Comparison of ENCODE assay signal across 9 mouse cellular contexts in the genomic region with DNA sequence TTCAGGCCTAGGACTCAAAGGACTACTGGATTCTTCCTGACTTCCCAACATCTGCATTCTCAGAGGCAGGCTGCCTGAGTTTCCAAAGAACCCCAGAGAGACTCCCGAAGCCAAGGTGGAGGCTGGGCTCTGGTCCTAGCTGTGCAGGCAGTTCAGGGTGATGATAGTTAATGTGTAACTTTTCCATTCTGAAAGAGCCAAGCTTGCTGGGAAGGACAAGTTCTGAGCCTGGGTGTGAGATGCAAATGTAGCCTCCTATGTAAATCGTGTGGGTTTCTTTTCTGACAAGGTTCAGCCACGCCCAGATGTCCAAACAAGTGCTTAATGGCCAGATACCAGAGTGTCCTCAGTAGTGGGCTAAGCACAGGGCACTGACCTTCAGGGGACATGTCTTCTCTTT. TPM values are rescaled to one million over a fixed set of nuclear protein-coding genes. Genes with fewer than 3 reads are reported as not detected.
A peak's percentile ranks its signal among the peaks of the same experiment; 100 is the strongest.
DNase-seq lines count a peak whose midpoint lies in the region; ATAC-seq and TF ChIP-seq lines count a peak whose summit lies in the region.
"Had no signal": no experiment of that assay in that cellular context is flagged by ENCODE, and none has a peak within 500 bp of the region (broad histone marks: within the 10 kb centered on the region; RNA-seq: fewer than 3 reads in every experiment).

No protein-coding gene starts in this region.

- H3K27ac ChIP-seq in liver, adult 2 months (replicated peaks; ENCODE audit: insufficient read depth, low read depth, low read length): peak overlapping the region; percentile 95
- peak overlapping the region; percentile 79 for H3K27ac ChIP-seq in kidney, embryonic 14.5 days (ENCODE audit: low read depth, low read length)
- H3K27ac ChIP-seq in small intestine, adult 2 months (ENCODE audit: insufficient read depth, low read depth, low read length): peak overlapping the region; percentile 69

- ATAC-seq in kidney, embryonic 14.5 days (ENCODE audit: low FRiP score, low TSS enrichment): no peak
- ATAC-seq in CD4-positive, CD25-positive, alpha-beta regulatory T cell, adult 4 months: no peak

- H3K36me3 ChIP-seq in liver, adult 2 months (ENCODE audit: control insufficient read depth, insufficient read depth, low read length): no peaks in the 10 kb centered on the region
- no peaks in the 10 kb centered on the region for H3K36me3 ChIP-seq in kidney, embryonic 14.5 days (ENCODE audit: control insufficient read depth, insufficient read depth, low read length)
- no peaks in the 10 kb centered on the region for H3K36me3 ChIP-seq in small intestine, adult 2 months (ENCODE audit: control insufficient read depth, insufficient read depth, low read length)
- H3K36me3 ChIP-seq: limb, embryonic 12.5 days had no signal

- H3K79me2 ChIP-seq in liver, adult 2 months (ENCODE audit: control insufficient read depth, insufficient read depth, low read length): no peaks in the 10 kb centered on the region

- no peaks in the 10 kb centered on the region for H3K9me3 ChIP-seq in kidney, embryonic 14.5 days (ENCODE audit: control insufficient read depth, low read length)
- H3K9me3 ChIP-seq: limb, embryonic 12.5 days had no signal

- no peak for TF ChIP-seq CTCF in liver, adult 2 months (IDR thresholded peaks at IDR 0.05; ENCODE audit: low read depth, low read length)
- TF ChIP-seq CTCF in small intestine, adult 2 months (IDR thresholded peaks at IDR 0.05; ENCODE audit: extremely low read depth, insufficient read length, insufficient replicate concordance, low read depth, low read length): no peak; the same call in 1 of the 2 replicates

- DNase-seq in liver, adult 2 months (ENCODE audit: extremely low read depth, low read depth, low spot score): peak; percentile 96
- DNase-seq in liver (no peak), ZHBTc4 (ENCODE audit: low read depth, low spot score) (peak; percentile 69)
- DNase-seq in cerebellum, postnatal 4 days (ENCODE audit: low spot score in 2 of 2): no peak
- no peak for DNase-seq in layer of hippocampus, adult 8-10 months (ENCODE audit: low spot score in 2 of 2)

- H3K4me3 ChIP-seq in liver, adult 2 months (ENCODE audit: insufficient read depth, low read depth, low read length): no peak overlapping the region
- no peak overlapping the region for H3K4me3 ChIP-seq in kidney, embryonic 14.5 days (ENCODE audit: low read length)
- H3K4me3 ChIP-seq in small intestine, adult 2 months (ENCODE audit: low read depth, low read length): no peak overlapping the region
- H3K4me3 ChIP-seq: limb, embryonic 12.5 days had no signal

- WGBS in liver, adult 2 months: 22% methylated on average over 3 of the region's 3 CpGs
- WGBS in kidney, embryonic 14.5 days: 55% methylated on average over 3 of the region's 3 CpGs
- WGBS in small intestine, adult 2 months: 17% methylated on average over 3 of the region's 3 CpGs

- peaks cover 18% of the 10 kb centered on the region for H3K4me1 ChIP-seq in liver, adult 2 months (ENCODE audit: control insufficient read depth, insufficient read depth, low read length)
- H3K4me1 ChIP-seq in kidney, embryonic 14.5 days (ENCODE audit: control insufficient read depth, insufficient read depth, low read length): peaks cover 37% of the 10 kb centered on the region
- H3K4me1 ChIP-seq in small intestine, adult 2 months (ENCODE audit: control insufficient read depth, insufficient read depth, insufficient read length, low read length): peaks cover 37% of the 10 kb centered on the region

- H3K27me3 ChIP-seq in liver, adult 2 months (ENCODE audit: control insufficient read depth, insufficient read depth, low read length): no peaks in the 10 kb centered on the region
- H3K27me3 ChIP-seq in kidney, embryonic 14.5 days (ENCODE audit: control insufficient read depth, insufficient read depth, low read length): no peaks in the 10 kb centered on the region
- H3K27me3 ChIP-seq in small intestine, adult 2 months (ENCODE audit: control insufficient read depth, insufficient read depth, low read length): no peaks in the 10 kb centered on the region
- H3K27me3 ChIP-seq: limb, embryonic 12.5 days had no signal

- H3K9ac ChIP-seq in liver, adult 2 months (ENCODE audit: low read depth, low read length): peak overlapping the region; percentile 39
- no peak overlapping the region for H3K9ac ChIP-seq in kidney, embryonic 14.5 days (ENCODE audit: low read depth, low read length)
- H3K9ac ChIP-seq: limb, embryonic 12.5 days had no signal

- TF ChIP-seq POLR2A in liver, adult 2 months (IDR thresholded peaks at IDR 0.05; ENCODE audit: extremely low read depth, insufficient read depth, low read length): no peak
- no peak for TF ChIP-seq POLR2A in small intestine, adult 2 months (IDR thresholded peaks at IDR 0.05; ENCODE audit: low read depth, low read length)

- no peak overlapping the region for H3K4me2 ChIP-seq in kidney, embryonic 14.5 days (replicated peaks; ENCODE audit: low read depth, low read length)
- H3K4me2 ChIP-seq: limb, embryonic 12.5 days had no signal

RNA-seq across cellular contexts. Expression of a gene that starts 28.5 kb away (rescaled TPM):
- 259 and 274 TPM in 2 replicates for total RNA-seq in liver, adult 2 months (2014; rRNA removed)
- polyA plus RNA-seq in liver, adult 2 months (2012; rRNA removed): 214 and 240 TPM in 2 replicates
- polyA plus RNA-seq in kidney, embryonic 14.5 days (2014; fragmentation: Nextera tagmentation; extraction: Ambion mirVana): 3,750 and 4,450 TPM in 2 replicates
- polyA plus RNA-seq in small intestine, adult 2 months (2012; rRNA removed): 212 and 749 TPM in 2 replicates
- 1,000 to 10,000 TPM; 2,790 to 2,877 TPM for polyA plus RNA-seq in CD4-positive, CD25-positive, alpha-beta regulatory T cell, adult 4 months (2017; shearing (Covaris generic))
- 100 to 1,000 TPM; 420 to 464 (median 444) TPM for total RNA-seq in layer of hippocampus, adult 8-10 months (2022)

Comparison
In these comparisons a context has a peak if more than half of its experiments do, and no peak if none do; other contexts are left out.
1. DNase-seq: peak in liver, adult 2 months (single experiment) and ZHBTc4 (single experiment); none in liver (single experiment), cerebellum, postnatal 4 days (0 of 2) and layer of hippocampus, adult 8-10 months (0 of 2).
2. Peak in every context shown above with its lines, with median percentiles within 50 percentile points of each other: H3K27ac ChIP-seq.